In genomic region chr3:22180076-22180475, GRCm38 (mm10) we compare ENCODE assay signal across 22 mouse cellular contexts.
DNase-seq lines count a peak whose midpoint lies in the region; ATAC-seq and TF ChIP-seq lines count a peak whose summit lies in the region.
"Had no signal": no experiment of that assay in that cellular context is flagged by ENCODE, and none has a peak within 500 bp of the region (broad histone marks: within the 10 kb centered on the region; RNA-seq: fewer than 3 reads in every experiment).

No protein-coding gene starts in this region.

- no peak overlapping the region for H3K4me3 ChIP-seq in liver, postnatal 0 days (ENCODE audit: low read depth, low read length)
- H3K4me3 ChIP-seq in liver, embryonic 12.5 days, result no peak overlapping the region
- H3K4me3 ChIP-seq in lung, adult 2 months (replicated peaks; ENCODE audit: extremely low read depth, low read depth, low read length), result no peak overlapping the region
- H3K4me3 ChIP-seq: embryonic facial prominence, embryonic 12.5 days; embryonic facial prominence, embryonic 15.5 days; gastrocnemius, adult 2 months; heart, adult 2 months; heart, embryonic 10.5 days; hindbrain, embryonic 12.5 days; hindbrain, embryonic 15.5 days had no signal

- WGBS in liver, postnatal 0 days (ENCODE audit: insufficient replicate concordance), result 48% methylated on average over 3 of the region's 4 CpGs
- WGBS in liver, embryonic 12.5 days (ENCODE audit: insufficient replicate concordance), result 61% methylated on average over 4 of the region's 4 CpGs
- 26% methylated on average over 4 of the region's 4 CpGs for WGBS in lung, adult 2 months

- no peak for TF ChIP-seq EP300 in liver, postnatal 0 days (IDR thresholded peaks at IDR 0.05; ENCODE audit: low read depth)

- no peak overlapping the region for H3K9ac ChIP-seq in liver, postnatal 0 days (replicated peaks)
- H3K9ac ChIP-seq in liver, embryonic 12.5 days, result no peak overlapping the region
- H3K9ac ChIP-seq: embryonic facial prominence, embryonic 12.5 days; embryonic facial prominence, embryonic 15.5 days; forebrain, postnatal 0 days; hindbrain, embryonic 12.5 days; hindbrain, embryonic 15.5 days had no signal

- H3K27me3 ChIP-seq in liver, postnatal 0 days (ENCODE audit: insufficient read depth, low read length), result no peaks in the 10 kb centered on the region
- no peaks in the 10 kb centered on the region for H3K27me3 ChIP-seq in liver, embryonic 12.5 days (replicated peaks)
- H3K27me3 ChIP-seq: embryonic facial prominence, embryonic 12.5 days; embryonic facial prominence, embryonic 15.5 days; hindbrain, embryonic 12.5 days; hindbrain, embryonic 15.5 days had no signal

- DNase-seq in liver, postnatal 0 days, result no peak
- peak; percentile 9 for DNase-seq in lung, postnatal 36 days
- DNase-seq in lung, adult 2 months, result no peak
- no peak for DNase-seq in kidney, adult 11 months
- DNase-seq in left cerebral cortex, postnatal 25 days (ENCODE audit: low spot score in 2 of 2), result no peak
- DNase-seq: adrenal gland, postnatal 10 days; adrenal gland, postnatal 36 days; cerebellum, adult 18-20 months; cerebellum, adult 9-10 months; cerebellum, postnatal 14 days; forebrain, postnatal 0 days; gastrocnemius, adult 2 months; gastrocnemius, postnatal 14 days; heart, adult 2 months had no signal

- no peaks in the 10 kb centered on the region for H3K36me3 ChIP-seq in liver, postnatal 0 days (replicated peaks; ENCODE audit: insufficient read depth, low read length)
- no peaks in the 10 kb centered on the region for H3K36me3 ChIP-seq in liver, embryonic 12.5 days
- H3K36me3 ChIP-seq: embryonic facial prominence, embryonic 12.5 days; embryonic facial prominence, embryonic 15.5 days; heart, embryonic 10.5 days; hindbrain, embryonic 12.5 days; hindbrain, embryonic 15.5 days had no signal

- peak overlapping the region; percentile 8; the same call in 1 of the 2 replicates for H3K27ac ChIP-seq in liver, postnatal 0 days (ENCODE audit: low read depth)
- no peak overlapping the region for H3K27ac ChIP-seq in liver, embryonic 12.5 days
- H3K27ac ChIP-seq: embryonic facial prominence, embryonic 12.5 days; embryonic facial prominence, embryonic 15.5 days; gastrocnemius, adult 2 months; heart, adult 2 months; heart, embryonic 10.5 days; hindbrain, embryonic 12.5 days; hindbrain, embryonic 15.5 days had no signal

- peaks cover 8% of the 10 kb centered on the region; the same call in 1 of the 2 replicates for H3K4me1 ChIP-seq in liver, postnatal 0 days (ENCODE audit: insufficient read depth)
- 0 out of 2 replicates have a peak, but pooled peaks cover 3% of the 10 kb centered on the region for H3K4me1 ChIP-seq in liver, embryonic 12.5 days
- peaks cover 5% of the 10 kb centered on the region for H3K4me1 ChIP-seq in lung, adult 2 months (ENCODE audit: control insufficient read depth, insufficient read depth, low read length)
- H3K4me1 ChIP-seq: embryonic facial prominence, embryonic 12.5 days; embryonic facial prominence, embryonic 15.5 days; hindbrain, embryonic 12.5 days; hindbrain, embryonic 15.5 days had no signal

- TF ChIP-seq POLR2A in lung, adult 2 months (IDR thresholded peaks at IDR 0.05; ENCODE audit: borderline replicate concordance, extremely low read depth, low read depth, low read length), result no peak

- no peaks in the 10 kb centered on the region for H3K9me3 ChIP-seq in liver, postnatal 0 days (ENCODE audit: low read length)
- H3K9me3 ChIP-seq in liver, embryonic 12.5 days (replicated peaks), result no peaks in the 10 kb centered on the region
- H3K9me3 ChIP-seq: embryonic facial prominence, embryonic 12.5 days; embryonic facial prominence, embryonic 15.5 days; heart, embryonic 10.5 days; hindbrain, embryonic 12.5 days; hindbrain, embryonic 15.5 days had no signal

- TF ChIP-seq CTCF in liver, postnatal 0 days (IDR thresholded peaks at IDR 0.05; ENCODE audit: low read depth), result no peak
- TF ChIP-seq CTCF in lung, adult 2 months (IDR thresholded peaks at IDR 0.05; ENCODE audit: insufficient read depth, low read length), result no peak

- 0 out of 2 replicates have a peak overlapping the region, but pooled peaks have one; percentile 29 for H3K4me2 ChIP-seq in liver, postnatal 0 days (ENCODE audit: low read depth, low read length)
- H3K4me2 ChIP-seq in liver, embryonic 12.5 days, result no peak overlapping the region
- H3K4me2 ChIP-seq: embryonic facial prominence, embryonic 12.5 days; embryonic facial prominence, embryonic 15.5 days; hindbrain, embryonic 12.5 days; hindbrain, embryonic 15.5 days had no signal

- peak; percentile 76 for ATAC-seq in liver, postnatal 0 days
- no peak for ATAC-seq in liver, embryonic 12.5 days
- ATAC-seq in granulocyte monocyte progenitor cell, adult 5-6 weeks (replicated peaks; ENCODE audit: poor library complexity, severe bottlenecking), result peak; percentile 87
- ATAC-seq: forebrain, embryonic 14.5 days; forebrain, postnatal 0 days had no signal

- intact Hi-C loops in left cerebral cortex, postnatal 25 days (cut with DNase I), result no loop called here
